Mouse (Mus musculus) G1E (cell line): ENCODE results near the gene Traip.

Experiments used
- CTCF ChIP-seq: IDR thresholded peaks from 2 replicates; pipeline ENCODE4 v1.5.1; 2012; ENCODE audit warnings: low read depth, low read length, inconsistent platforms, mixed read lengths
- GATA1 ChIP-seq: IDR thresholded peaks from 2 replicates; pipeline ENCODE4 v1.6.1; 2012; ENCODE audit warnings: borderline replicate concordance, low read length, inconsistent platforms, mixed read lengths
- POLR2AphosphoS5 ChIP-seq: IDR thresholded peaks from 2 replicates; pipeline ENCODE4 v1.6.1; 2012; ENCODE audit warnings: low read depth, low read length, inconsistent platforms; ENCODE audit not compliant: insufficient replicate concordance
- TAL1 ChIP-seq: conservative IDR thresholded peaks from 2 replicates; pipeline ENCODE4 v1.6.1; 2012; ENCODE audit warnings: low read depth, low read length, inconsistent platforms, mixed read lengths

DNA sequence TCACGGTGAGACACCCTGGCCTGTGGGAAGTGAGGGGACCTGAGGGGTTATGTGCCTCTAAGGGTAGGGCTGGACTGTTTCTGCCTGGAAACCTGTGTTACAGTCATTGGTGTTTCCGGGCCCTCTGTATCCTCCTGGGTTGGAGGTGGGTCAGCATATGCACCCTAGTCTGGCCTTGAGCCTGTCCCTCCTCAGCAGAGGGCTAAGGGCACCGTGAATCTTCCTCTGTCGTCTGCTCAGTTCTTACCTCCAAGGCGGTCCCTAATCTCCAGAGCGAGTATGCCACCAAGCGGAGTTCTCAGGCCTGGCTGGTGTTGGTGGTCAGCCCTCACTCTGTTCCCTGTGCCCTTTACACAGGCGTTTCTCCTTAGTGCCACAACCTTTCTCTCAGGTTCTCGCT lies 13.0 kb downstream of the Traip start:
- TF ChIP-seq CTCF = no peak
- no peak for TF ChIP-seq POLR2AphosphoS5
- TF ChIP-seq TAL1 = no peak
- TF ChIP-seq GATA1 = no peak
